Mouse (Mus musculus): ENCODE data around the gene 2510002D24Rik. TPM values are rescaled to one million over a fixed set of nuclear protein-coding genes. Genes with fewer than 3 reads are reported as not detected.
A peak's percentile ranks its signal among the peaks of the same experiment; 100 is the strongest.
"Not testable (repeated sequence)": the region's sequence is repeated elsewhere in the genome, so short reads cannot be mapped to it uniquely, and the experiment has no call there.

Gene 2510002D24Rik
- total RNA-seq, 2 experiments from 2014 or later = 17.9 to 24.1 TPM

- not testable (repeated sequence) for DNase-seq
Observed at GRCm38 (mm10) chr16:18849521-18850190, 13.3 kb downstream of the 2510002D24Rik start.

- peak; percentile 28 for DNase-seq
Observed at GRCm38 (mm10) chr16:18858551-18858950, 22.2 kb downstream of the 2510002D24Rik start.

- DNase-seq = peak; percentile 72
Observed at GRCm38 (mm10) chr16:18860186-18860585, 23.8 kb downstream of the 2510002D24Rik start.

GRCm38 (mm10) chr16:18870495-18870894 is 34.1 kb downstream of the 2510002D24Rik start:
- not testable (repeated sequence) for DNase-seq

- no peak for DNase-seq
Observed at GRCm38 (mm10) chr16:18876091-18876441, 39.7 kb downstream of the 2510002D24Rik start.

GRCm38 (mm10) chr16:18876442-18877308 is 40.3 kb downstream of the 2510002D24Rik start, which contains the start of the genes Mrpl40 and Hira:
TSS of gene Mrpl40 (minus strand) at chr16:18876862.
TSS of gene Hira (plus strand) at chr16:18877037.
- DNase-seq = peak; percentile 98

GRCm38 (mm10) chr16:18877386-18878090 is 41.2 kb downstream of the 2510002D24Rik start:
- peak; percentile 61 for DNase-seq

- DNase-seq = no peak
Observed at GRCm38 (mm10) chr16:18878091-18878720, 41.8 kb downstream of the 2510002D24Rik start.

GRCm38 (mm10) chr16:18884044-18884443 is 47.7 kb downstream of the 2510002D24Rik start:
- DNase-seq = no peak

Other genes with a start within 250 kb of the 2510002D24Rik start
- gene Tbx1, start 245.9 kb upstream of the 2510002D24Rik start, total RNA-seq (2021) = 1 to 10 TPM; 1.2 to 9.1 TPM
- 1 to 10 TPM; 1.1 to 1.4 TPM for gene Gp1bb, start 214.2 kb upstream of the 2510002D24Rik start, total RNA-seq (2021)
- 1 to 10 TPM; 2.5 to 4.8 TPM for gene Gm49601, start 210.2 kb upstream of the 2510002D24Rik start, total RNA-seq (2021)
- 10 to 100 TPM; 14.2 to 24.3 TPM for gene Sept5, start 206.6 kb upstream of the 2510002D24Rik start, total RNA-seq (2021)
- 100 to 1,000 TPM in 1 of 2 experiments, 10 to 100 TPM in 1; 98.7 to 118 TPM for gene Cldn5, start 59.7 kb upstream of the 2510002D24Rik start, total RNA-seq (2021)
- 10 to 100 TPM; 90.3 to 91.3 TPM for gene Ufd1, start 24.8 kb upstream of the 2510002D24Rik start, total RNA-seq (2021)
- 10 to 100 TPM; 12.9 to 14.6 TPM for gene Cdc45, start 24.6 kb upstream of the 2510002D24Rik start, total RNA-seq (2021)
- under 1 TPM; 0.39 to 0.70 TPM for gene Gm28539, start within 50 bp of the 2510002D24Rik start, total RNA-seq (2021)
- 10 to 100 TPM; 61.2 to 66.6 TPM for gene Mrpl40, start 40.3 kb downstream of the 2510002D24Rik start, total RNA-seq (2021)
- 10 to 100 TPM; 36.3 to 44.4 TPM for gene Hira, start 40.5 kb downstream of the 2510002D24Rik start, total RNA-seq (2021)

Measured in adrenal gland, postnatal 10 days (tissue).